Mouse (Mus musculus): ENCODE measurements around the gene Ghdc. TPM values are rescaled to one million over a fixed set of nuclear protein-coding genes. Genes with fewer than 3 reads are reported as not detected.

Ghdc gene
- polyA plus RNA-seq, 1 experiment from 2014 or later = 9.6 TPM

GRCm38 (mm10) chr11:100730477-100731205 is 40.1 kb downstream of the Ghdc start:
- no peaks in the 10 kb centered on the region for H3K4me1 ChIP-seq (ENCODE audit: control insufficient read depth, insufficient read depth, low read depth, low read length)
- no peaks in the 10 kb centered on the region for H3K9me3 ChIP-seq (ENCODE audit: control insufficient read depth, low read length)
- no peak for ATAC-seq
- H3K4me2 ChIP-seq (ENCODE audit: low read length) = no peak overlapping the region
- H3K27me3 ChIP-seq (replicated peaks; ENCODE audit: control insufficient read depth, insufficient read depth, low read length) = no peaks in the 10 kb centered on the region
- H3K9ac ChIP-seq (ENCODE audit: low read depth, low read length) = no peak overlapping the region
- WGBS = 85% methylated on average over 6 of the region's 6 CpGs
- no peaks in the 10 kb centered on the region for H3K36me3 ChIP-seq (ENCODE audit: control insufficient read depth, insufficient read depth, low read length)
- H3K27ac ChIP-seq (ENCODE audit: low read depth, low read length) = no peak overlapping the region
- no peak overlapping the region for H3K4me3 ChIP-seq (ENCODE audit: low read length)

- Histone ChIP-seq H3K4me3 (ENCODE audit: low read length) (no peak overlapping the region), H3K9me3 (ENCODE audit: control insufficient read depth, low read length) (no peaks in the 10 kb centered on the region), H3K9ac (ENCODE audit: low read depth, low read length) (no peak overlapping the region), H3K27ac (ENCODE audit: low read depth, low read length) (no peak overlapping the region), H3K27me3 (replicated peaks; ENCODE audit: control insufficient read depth, insufficient read depth, low read length) (no peaks in the 10 kb centered on the region), H3K4me1 (ENCODE audit: control insufficient read depth, insufficient read depth, low read depth, low read length) (no peaks in the 10 kb centered on the region; the same call in 1 of the 2 replicates), H3K36me3 (ENCODE audit: control insufficient read depth, insufficient read depth, low read length) (no peaks in the 10 kb centered on the region), H3K4me2 (ENCODE audit: low read length) (no peak overlapping the region)
- whole genome bisulfite sequencing = 94% methylated on average over 4 of the region's 4 CpGs
- ATAC-seq = no peak
These were observed 40.8 kb downstream of the Ghdc start for GRCm38 (mm10) chr11:100729976-100730375.

DNA sequence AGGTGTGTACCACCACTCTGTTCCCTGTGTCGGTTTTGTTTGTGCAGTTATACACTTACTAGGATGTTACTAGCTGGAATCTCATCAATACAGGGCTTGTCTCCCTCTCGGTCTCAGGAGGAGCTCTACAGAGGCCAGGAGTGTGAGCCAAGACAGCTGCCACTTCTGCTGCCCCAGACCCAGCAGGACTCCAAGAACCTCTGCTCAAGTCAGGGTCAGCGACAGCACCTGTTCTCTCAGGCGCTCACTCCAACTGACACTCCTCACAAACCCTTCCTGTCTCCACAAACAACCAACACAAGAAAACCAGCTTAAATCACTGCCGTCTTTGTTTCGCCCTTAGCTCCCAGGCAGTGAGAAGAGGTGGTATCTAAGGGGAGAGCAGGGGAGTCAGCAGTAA is 42.2 kb downstream of the Ghdc start:
- H3K9me3 ChIP-seq (ENCODE audit: control insufficient read depth, low read length) = no peaks in the 10 kb centered on the region
- no peaks in the 10 kb centered on the region for H3K36me3 ChIP-seq (ENCODE audit: control insufficient read depth, insufficient read depth, low read length)
- H3K4me1 ChIP-seq (ENCODE audit: control insufficient read depth, insufficient read depth, low read depth, low read length) = no peaks in the 10 kb centered on the region; the same call in 1 of the 2 replicates
- no peak overlapping the region for H3K4me2 ChIP-seq (ENCODE audit: low read length)
- H3K9ac ChIP-seq (ENCODE audit: low read depth, low read length) = no peak overlapping the region
- H3K4me3 ChIP-seq (ENCODE audit: low read length) = no peak overlapping the region
- WGBS = 78% methylated on average over 6 of the region's 6 CpGs
- ATAC-seq = no peak
- no peak overlapping the region for H3K27ac ChIP-seq (ENCODE audit: low read depth, low read length)
- no peaks in the 10 kb centered on the region for H3K27me3 ChIP-seq (replicated peaks; ENCODE audit: control insufficient read depth, insufficient read depth, low read length)

DNA sequence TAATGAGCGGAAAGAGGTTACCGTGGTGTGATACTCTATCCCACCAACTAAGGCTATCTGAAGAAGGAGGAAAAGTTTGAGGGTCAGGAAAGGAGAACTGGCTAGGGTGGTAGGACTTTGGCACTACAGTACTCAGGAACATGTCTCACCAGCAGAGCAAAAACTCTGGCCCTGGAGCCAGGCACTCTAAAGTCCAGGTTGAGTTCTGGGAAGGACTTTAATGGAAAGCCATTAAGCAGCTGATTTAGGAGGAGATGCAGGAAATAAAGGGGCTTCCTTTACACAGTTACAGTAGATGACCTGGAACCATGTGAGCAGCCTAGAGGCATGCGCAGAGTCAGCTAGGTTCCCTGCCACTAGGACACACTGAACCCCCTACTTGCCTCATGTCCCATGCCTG is 43.6 kb downstream of the Ghdc start:
- Histone ChIP-seq H3K4me1 (ENCODE audit: control insufficient read depth, insufficient read depth, low read depth, low read length) (no peaks in the 10 kb centered on the region; the same call in 1 of the 2 replicates), H3K27ac (ENCODE audit: low read depth, low read length) (no peak overlapping the region), H3K4me3 (ENCODE audit: low read length) (no peak overlapping the region), H3K27me3 (replicated peaks; ENCODE audit: control insufficient read depth, insufficient read depth, low read length) (no peaks in the 10 kb centered on the region), H3K4me2 (ENCODE audit: low read length) (no peak overlapping the region), H3K36me3 (ENCODE audit: control insufficient read depth, insufficient read depth, low read length) (no peaks in the 10 kb centered on the region), H3K9ac (ENCODE audit: low read depth, low read length) (no peak overlapping the region), H3K9me3 (ENCODE audit: control insufficient read depth, low read length) (no peaks in the 10 kb centered on the region)
- WGBS = over 99% methylated on average over 3 of the region's 3 CpGs
- ATAC-seq = no peak

DNA sequence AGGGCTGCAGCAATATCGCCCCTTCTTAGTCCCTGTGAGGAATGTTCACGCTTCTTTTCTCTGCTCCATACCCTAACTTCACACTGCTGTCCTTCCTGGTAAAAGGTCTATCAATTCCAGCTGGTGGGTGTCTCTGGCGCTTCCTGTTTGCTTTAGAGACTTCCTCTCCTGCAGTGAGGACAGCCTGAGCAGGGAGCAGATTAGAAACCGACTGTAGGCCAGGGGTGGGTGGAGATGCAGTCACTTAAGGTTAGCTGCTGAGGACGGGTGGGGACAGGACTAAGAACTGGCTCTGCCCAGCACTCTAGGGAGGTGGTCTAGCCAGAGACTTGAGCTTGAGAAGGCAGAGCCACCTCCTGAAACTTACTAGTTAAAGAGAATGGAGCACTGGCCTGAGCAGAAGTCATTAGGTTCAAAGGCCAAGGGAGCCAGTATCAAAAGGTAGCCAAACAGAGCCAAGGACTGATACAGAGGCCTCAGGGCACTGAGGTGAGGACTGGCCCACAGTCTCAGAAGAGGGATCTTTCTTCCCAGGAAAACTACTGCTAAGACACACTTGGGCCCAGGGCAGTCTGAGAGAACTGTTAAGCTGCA is 45.7 kb downstream of the Ghdc start:
- H3K27me3 ChIP-seq (replicated peaks; ENCODE audit: control insufficient read depth, insufficient read depth, low read length) = no peaks in the 10 kb centered on the region
- WGBS = 61% methylated on average over 5 of the region's 5 CpGs
- no peak for ATAC-seq
- no peak overlapping the region for H3K4me3 ChIP-seq (ENCODE audit: low read length)
- peak overlapping the region; percentile 13; the same call in 1 of the 2 replicates for H3K27ac ChIP-seq (ENCODE audit: low read depth, low read length)
- no peaks in the 10 kb centered on the region for H3K36me3 ChIP-seq (ENCODE audit: control insufficient read depth, insufficient read depth, low read length)
- H3K9me3 ChIP-seq (ENCODE audit: control insufficient read depth, low read length) = no peaks in the 10 kb centered on the region
- peaks cover 11% of the 10 kb centered on the region for H3K4me1 ChIP-seq (ENCODE audit: control insufficient read depth, insufficient read depth, low read depth, low read length)
- no peak overlapping the region for H3K9ac ChIP-seq (ENCODE audit: low read depth, low read length)
- no peak overlapping the region for H3K4me2 ChIP-seq (ENCODE audit: low read length)

DNA sequence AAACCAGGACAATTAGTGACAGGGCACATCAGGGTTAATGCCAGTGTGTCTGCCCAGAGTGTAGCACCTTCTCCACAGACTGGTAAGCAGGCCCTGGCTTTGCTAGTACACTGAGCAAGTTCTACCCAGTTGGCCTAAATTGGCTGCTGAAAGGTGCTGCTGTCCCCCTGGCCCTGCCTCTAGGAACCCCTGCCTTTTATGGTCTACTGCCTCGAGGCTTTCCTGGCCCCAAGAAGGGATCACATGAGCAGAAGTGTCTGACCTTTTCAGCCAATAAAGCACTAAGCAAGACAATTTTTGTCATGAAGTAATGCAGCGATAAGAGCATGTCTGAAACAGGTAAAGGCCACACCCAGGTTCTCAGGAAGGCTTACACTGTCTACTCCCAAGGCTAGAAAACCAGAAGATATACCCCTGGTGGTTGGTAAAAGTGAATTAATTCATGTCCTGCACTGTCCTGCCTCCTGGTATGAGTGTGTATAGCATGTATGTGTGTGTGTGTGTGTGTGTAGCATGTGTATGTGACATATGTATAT is 48.2 kb downstream of the Ghdc start:
- Histone ChIP-seq H3K27me3 (replicated peaks; ENCODE audit: control insufficient read depth, insufficient read depth, low read length) (no peaks in the 10 kb centered on the region), H3K4me1 (ENCODE audit: control insufficient read depth, insufficient read depth, low read depth, low read length) (peaks cover 11% of the 10 kb centered on the region), H3K9me3 (ENCODE audit: control insufficient read depth, low read length) (no peaks in the 10 kb centered on the region), H3K4me3 (ENCODE audit: low read length) (no peak overlapping the region), H3K27ac (ENCODE audit: low read depth, low read length) (peak overlapping the region; percentile 56), H3K4me2 (ENCODE audit: low read length) (no peak overlapping the region), H3K9ac (ENCODE audit: low read depth, low read length) (no peak overlapping the region), H3K36me3 (ENCODE audit: control insufficient read depth, insufficient read depth, low read length) (peaks cover 13% of the 10 kb centered on the region)
- WGBS = 69% methylated on average over 2 of the region's 2 CpGs
- ATAC-seq = no peak

DNA sequence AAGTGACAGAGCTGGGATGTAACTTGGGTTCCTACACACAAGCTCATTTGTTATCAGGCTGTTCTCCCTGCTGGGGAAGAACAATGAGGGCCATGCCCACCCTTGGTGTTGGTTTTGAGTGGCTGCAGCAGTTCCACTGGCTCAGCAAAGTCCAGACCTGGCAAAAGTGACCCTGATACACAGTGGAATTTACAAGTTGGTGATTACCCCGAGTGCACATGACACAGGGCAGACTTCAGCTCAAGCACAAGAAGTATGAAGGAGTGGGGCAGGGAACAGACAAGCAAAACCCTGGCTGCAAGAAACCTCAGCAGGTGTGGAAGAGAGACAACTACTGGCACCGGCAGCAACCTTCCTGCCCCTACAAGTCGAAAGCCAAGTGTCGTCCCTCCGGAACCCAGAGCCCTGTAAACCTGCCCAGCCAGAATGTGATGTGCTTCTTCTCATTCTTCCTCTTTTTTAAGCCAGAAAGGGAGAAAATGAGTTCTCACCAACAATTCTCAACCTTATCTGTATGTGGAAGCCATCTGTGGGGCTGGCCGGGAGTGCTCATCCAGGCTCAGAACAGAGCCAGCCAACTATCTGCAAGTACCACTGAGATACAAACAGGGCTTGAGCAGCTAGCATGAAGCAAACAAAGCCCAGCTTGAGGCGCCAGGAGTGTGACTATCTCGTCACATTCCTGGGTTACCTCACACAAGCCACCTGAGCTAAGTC is 48.8 kb downstream of the Ghdc start:
- Histone ChIP-seq H3K36me3 (ENCODE audit: control insufficient read depth, insufficient read depth, low read length) (peaks cover 18% of the 10 kb centered on the region), H3K27me3 (replicated peaks; ENCODE audit: control insufficient read depth, insufficient read depth, low read length) (no peaks in the 10 kb centered on the region), H3K4me2 (ENCODE audit: low read length) (no peak overlapping the region), H3K9me3 (ENCODE audit: control insufficient read depth, low read length) (no peaks in the 10 kb centered on the region), H3K27ac (ENCODE audit: low read depth, low read length) (peak overlapping the region; percentile 56), H3K4me1 (ENCODE audit: control insufficient read depth, insufficient read depth, low read depth, low read length) (peaks cover 11% of the 10 kb centered on the region), H3K4me3 (ENCODE audit: low read length) (no peak overlapping the region), H3K9ac (ENCODE audit: low read depth, low read length) (no peak overlapping the region)
- WGBS = 57% methylated on average over 8 of the region's 8 CpGs
- no peak for ATAC-seq

DNA sequence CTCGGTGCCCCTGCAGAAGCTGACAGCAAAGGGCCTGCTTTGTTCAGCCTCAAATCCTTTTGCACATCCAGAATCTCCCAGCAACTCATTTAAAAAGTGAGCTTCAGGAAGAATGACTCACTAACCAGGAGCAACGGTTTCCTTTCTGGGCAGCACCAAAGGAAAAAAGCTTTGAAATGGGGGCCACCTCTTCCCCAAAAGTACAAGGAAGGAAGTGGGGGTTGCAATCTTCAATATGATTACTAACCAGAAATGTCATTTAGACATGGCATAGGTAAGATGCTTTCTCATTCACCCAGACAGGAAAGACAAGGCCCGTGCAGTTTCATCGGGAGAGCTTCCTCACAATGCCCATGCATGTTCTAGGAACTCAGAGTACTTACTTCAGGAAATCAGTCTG is 49.5 kb downstream of the Ghdc start:
- Histone ChIP-seq H3K4me2 (ENCODE audit: low read length) (no peak overlapping the region), H3K27me3 (replicated peaks; ENCODE audit: control insufficient read depth, insufficient read depth, low read length) (no peaks in the 10 kb centered on the region), H3K27ac (ENCODE audit: low read depth, low read length) (peak overlapping the region; percentile 56), H3K4me1 (ENCODE audit: control insufficient read depth, insufficient read depth, low read depth, low read length) (peaks cover 11% of the 10 kb centered on the region), H3K4me3 (ENCODE audit: low read length) (no peak overlapping the region), H3K9me3 (ENCODE audit: control insufficient read depth, low read length) (no peaks in the 10 kb centered on the region), H3K9ac (ENCODE audit: low read depth, low read length) (no peak overlapping the region), H3K36me3 (ENCODE audit: control insufficient read depth, insufficient read depth, low read length) (peaks cover 25% of the 10 kb centered on the region)
- ATAC-seq = no peak
- 61% methylated on average over 4 of the region's 4 CpGs for WGBS

- no peak overlapping the region for H3K4me2 ChIP-seq (ENCODE audit: low read length)
- peaks cover 11% of the 10 kb centered on the region for H3K4me1 ChIP-seq (ENCODE audit: control insufficient read depth, insufficient read depth, low read depth, low read length)
- no peak for ATAC-seq
- H3K36me3 ChIP-seq (ENCODE audit: control insufficient read depth, insufficient read depth, low read length) = peaks cover 31% of the 10 kb centered on the region
- H3K4me3 ChIP-seq (ENCODE audit: low read length) = no peak overlapping the region
- H3K27me3 ChIP-seq (replicated peaks; ENCODE audit: control insufficient read depth, insufficient read depth, low read length) = no peaks in the 10 kb centered on the region
- peak overlapping the region; percentile 32 for H3K9ac ChIP-seq (ENCODE audit: low read depth, low read length)
- H3K27ac ChIP-seq (ENCODE audit: low read depth, low read length) = peak overlapping the region; percentile 56
- H3K9me3 ChIP-seq (ENCODE audit: control insufficient read depth, low read length) = no peaks in the 10 kb centered on the region
- whole genome bisulfite sequencing = 67% methylated on average over 5 of the region's 5 CpGs
These were observed 50.4 kb downstream of the Ghdc start for GRCm38 (mm10) chr11:100720345-100720744.

Measured in hindbrain, embryonic 16.5 days (tissue).